Mouse (Mus musculus): Measurements from ENCODE around the gene Chit1. TPM values are rescaled to one million over a fixed set of nuclear protein-coding genes. Genes with fewer than 3 reads are reported as not detected.
A peak's percentile ranks its signal among the peaks of the same experiment; 100 is the strongest.

Chit1 gene
- polyA plus RNA-seq, 1 experiment from 2014 or later: not detected

GRCm38 (mm10) chr1:134080881-134081450 lies 30.1 kb upstream of the Chit1 start:
- Histone ChIP-seq H3K4me3 (replicated peaks) (no peak overlapping the region), H3K4me1 (replicated peaks) (peaks cover 37% of the 10 kb centered on the region), H3K4me2 (replicated peaks) (no peak overlapping the region), H3K9ac (no peak overlapping the region), H3K9me3 (no peaks in the 10 kb centered on the region), H3K27ac (no peak overlapping the region), H3K36me3 (no peaks in the 10 kb centered on the region), H3K27me3 (replicated peaks) (no peaks in the 10 kb centered on the region)
- WGBS: 78% methylated on average over 5 of the region's 5 CpGs
- no peak for ATAC-seq

DNA sequence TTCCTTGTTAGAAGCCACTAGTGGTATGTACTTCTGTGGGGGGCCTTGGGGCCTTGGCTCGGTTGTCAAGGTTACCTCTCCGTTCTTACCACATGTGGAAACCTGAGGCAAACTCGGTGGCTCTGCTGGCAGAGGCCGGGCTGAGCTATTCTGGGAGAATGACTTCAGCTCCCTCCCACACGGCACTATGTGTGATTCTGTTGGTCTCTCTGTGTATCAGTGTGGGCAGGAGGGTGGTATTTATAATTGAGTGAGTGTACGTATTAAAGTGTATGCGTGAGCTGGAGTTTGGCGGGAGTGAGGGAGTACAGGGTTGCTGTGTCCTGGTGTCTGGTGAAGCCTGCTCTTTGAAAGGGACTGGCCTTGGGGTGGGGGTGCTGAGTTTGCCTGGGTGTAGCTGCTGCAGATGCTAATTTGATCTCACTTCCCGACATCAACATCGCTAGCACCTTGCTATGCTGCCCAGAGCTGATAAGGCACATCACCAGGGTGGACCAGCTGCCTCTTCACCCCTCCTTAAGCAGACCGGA lies 28.0 kb upstream of the Chit1 start:
- Histone ChIP-seq H3K4me3 (replicated peaks) (no peak overlapping the region), H3K27me3 (replicated peaks) (no peaks in the 10 kb centered on the region), H3K36me3 (no peaks in the 10 kb centered on the region), H3K27ac (no peak overlapping the region), H3K9me3 (no peaks in the 10 kb centered on the region), H3K4me2 (replicated peaks) (no peak overlapping the region), H3K4me1 (replicated peaks) (peaks cover 34% of the 10 kb centered on the region), H3K9ac (no peak overlapping the region)
- no peak for ATAC-seq
- WGBS: 58% methylated on average over 11 of the region's 11 CpGs

GRCm38 (mm10) chr1:134083676-134084075 lies 27.4 kb upstream of the Chit1 start:
- H3K9me3 ChIP-seq: no peaks in the 10 kb centered on the region
- H3K4me2 ChIP-seq (replicated peaks): no peak overlapping the region
- H3K9ac ChIP-seq: no peak overlapping the region
- H3K36me3 ChIP-seq: no peaks in the 10 kb centered on the region
- WGBS: 80% methylated on average over 8 of the region's 8 CpGs
- ATAC-seq: no peak
- H3K27ac ChIP-seq: no peak overlapping the region
- no peak overlapping the region for H3K4me3 ChIP-seq (replicated peaks)
- no peaks in the 10 kb centered on the region for H3K27me3 ChIP-seq (replicated peaks)
- H3K4me1 ChIP-seq (replicated peaks): peaks cover 31% of the 10 kb centered on the region

DNA sequence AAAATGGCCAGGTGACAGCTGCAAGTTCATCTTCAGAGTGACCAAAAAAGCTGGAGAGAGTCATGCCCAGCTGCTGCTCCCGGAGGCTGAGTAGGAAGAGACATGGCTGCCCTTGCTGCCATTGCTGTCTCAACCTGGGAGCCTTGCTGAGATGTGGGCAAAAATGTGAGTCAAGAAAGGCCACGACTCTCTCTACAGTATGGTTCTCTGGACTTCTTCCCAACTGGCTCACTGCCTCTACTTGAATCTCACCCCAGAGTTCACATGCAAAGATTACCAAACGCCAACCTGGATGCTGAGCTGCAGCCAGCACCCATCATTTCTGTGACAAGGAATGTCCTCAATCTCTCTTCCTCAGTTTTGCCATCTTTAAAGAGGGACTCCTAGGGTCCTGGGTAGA lies 26.9 kb upstream of the Chit1 start:
- H3K27me3 ChIP-seq (replicated peaks): no peaks in the 10 kb centered on the region
- H3K4me3 ChIP-seq (replicated peaks): no peak overlapping the region
- H3K9me3 ChIP-seq: no peaks in the 10 kb centered on the region
- H3K27ac ChIP-seq: no peak overlapping the region
- peaks cover 31% of the 10 kb centered on the region for H3K4me1 ChIP-seq (replicated peaks)
- no peaks in the 10 kb centered on the region for H3K36me3 ChIP-seq
- ATAC-seq: no peak
- WGBS: 83% methylated on average over 3 of the region's 3 CpGs
- H3K4me2 ChIP-seq (replicated peaks): no peak overlapping the region
- no peak overlapping the region for H3K9ac ChIP-seq

GRCm38 (mm10) chr1:134086017-134086416 lies 25.0 kb upstream of the Chit1 start:
- no peak overlapping the region for H3K27ac ChIP-seq
- H3K4me1 ChIP-seq (replicated peaks): peaks cover 21% of the 10 kb centered on the region
- no peak for ATAC-seq
- WGBS: 34% methylated on average over 3 of the region's 3 CpGs
- H3K9ac ChIP-seq: no peak overlapping the region
- H3K4me3 ChIP-seq (replicated peaks): no peak overlapping the region
- H3K4me2 ChIP-seq (replicated peaks): no peak overlapping the region
- no peaks in the 10 kb centered on the region for H3K9me3 ChIP-seq
- H3K36me3 ChIP-seq: no peaks in the 10 kb centered on the region
- no peaks in the 10 kb centered on the region for H3K27me3 ChIP-seq (replicated peaks)

GRCm38 (mm10) chr1:134086811-134087398 lies 24.1 kb upstream of the Chit1 start:
- Histone ChIP-seq H3K4me1 (replicated peaks) (peaks cover 22% of the 10 kb centered on the region), H3K4me2 (replicated peaks) (peak overlapping the region; percentile 32), H3K9ac (peak overlapping the region; percentile 15), H3K27me3 (replicated peaks) (no peaks in the 10 kb centered on the region), H3K4me3 (replicated peaks) (peak overlapping the region; percentile 12), H3K9me3 (no peaks in the 10 kb centered on the region), H3K36me3 (no peaks in the 10 kb centered on the region), H3K27ac (peak overlapping the region; percentile 65)
- ATAC-seq: peak; percentile 73
- 45% methylated on average over 16 of the region's 16 CpGs for WGBS

- Histone ChIP-seq H3K27me3 (replicated peaks) (no peaks in the 10 kb centered on the region), H3K4me2 (replicated peaks) (no peak overlapping the region), H3K27ac (no peak overlapping the region), H3K4me1 (replicated peaks) (peaks cover 33% of the 10 kb centered on the region), H3K9me3 (no peaks in the 10 kb centered on the region), H3K36me3 (no peaks in the 10 kb centered on the region), H3K9ac (no peak overlapping the region), H3K4me3 (replicated peaks) (no peak overlapping the region)
- 90% methylated on average over 7 of the region's 7 CpGs for WGBS
- ATAC-seq: no peak
Observed at GRCm38 (mm10) chr1:134089074-134089473, 22.0 kb upstream of the Chit1 start.

GRCm38 (mm10) chr1:134091851-134092250 lies 19.2 kb upstream of the Chit1 start:
- ATAC-seq: no peak
- Histone ChIP-seq H3K4me1 (replicated peaks) (peaks cover 47% of the 10 kb centered on the region), H3K9ac (no peak overlapping the region), H3K9me3 (no peaks in the 10 kb centered on the region), H3K4me3 (replicated peaks) (no peak overlapping the region), H3K27ac (peak overlapping the region; percentile 90; the same call in 1 of the 2 replicates), H3K4me2 (replicated peaks) (no peak overlapping the region), H3K27me3 (replicated peaks) (no peaks in the 10 kb centered on the region), H3K36me3 (no peaks in the 10 kb centered on the region)
- WGBS: 60% methylated on average over 3 of the region's 3 CpGs

GRCm38 (mm10) chr1:134092368-134092767 lies 18.7 kb upstream of the Chit1 start:
- peak overlapping the region; percentile 90 for H3K27ac ChIP-seq
- peak overlapping the region; percentile 44 for H3K4me3 ChIP-seq (replicated peaks)
- H3K27me3 ChIP-seq (replicated peaks): no peaks in the 10 kb centered on the region
- WGBS: 22% methylated on average over 6 of the region's 6 CpGs
- H3K4me1 ChIP-seq (replicated peaks): peaks cover 45% of the 10 kb centered on the region
- no peaks in the 10 kb centered on the region for H3K36me3 ChIP-seq
- peak overlapping the region; percentile 88 for H3K4me2 ChIP-seq (replicated peaks)
- no peaks in the 10 kb centered on the region for H3K9me3 ChIP-seq
- ATAC-seq: no peak; the same call in 1 of the 2 replicates
- H3K9ac ChIP-seq: peak overlapping the region; percentile 61; the same call in 1 of the 2 replicates

DNA sequence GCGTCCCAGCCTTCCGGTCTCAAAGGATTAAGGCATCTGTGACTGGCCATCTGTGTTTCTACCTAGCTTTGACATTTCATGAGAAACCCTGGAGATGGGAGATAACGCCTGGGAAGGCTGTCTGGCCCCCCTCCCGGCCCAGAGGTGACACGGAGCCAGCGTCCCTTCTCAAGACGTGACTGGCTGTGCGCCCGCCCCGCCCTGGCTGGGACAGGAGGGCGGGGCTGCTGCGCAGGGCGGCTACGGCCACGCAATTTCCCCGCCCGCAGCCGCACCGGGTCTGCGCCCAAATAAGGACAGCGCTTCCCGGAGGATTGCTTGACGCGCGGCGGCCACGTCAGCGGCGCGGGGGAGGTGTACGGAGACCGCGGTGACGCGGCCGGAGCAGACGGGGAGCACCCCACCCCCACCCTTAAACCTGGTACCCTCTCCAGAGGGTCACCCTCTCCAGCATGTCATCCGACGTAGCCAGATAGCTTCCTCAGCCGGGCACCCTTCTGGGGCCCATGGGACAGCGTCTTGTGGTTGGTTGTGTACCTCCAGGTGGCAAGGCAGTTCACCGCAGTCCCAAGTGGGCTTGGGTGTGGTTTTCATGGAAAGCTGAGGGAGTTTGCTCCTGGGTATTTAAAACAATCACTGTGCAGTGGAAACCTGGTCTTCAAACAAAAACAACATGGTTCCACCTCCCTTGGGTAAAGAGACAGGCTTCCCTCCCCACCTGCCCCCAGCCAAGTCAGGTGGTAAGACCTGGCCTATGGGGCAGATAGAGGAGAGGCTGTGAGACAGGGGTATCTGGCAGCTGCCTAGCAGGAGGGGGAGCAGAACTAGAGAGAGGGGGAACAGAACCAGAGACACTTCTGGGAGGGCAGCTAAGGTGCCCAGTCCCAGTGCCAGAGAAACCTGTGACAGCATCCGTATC lies 17.9 kb upstream of the Chit1 start:
- H3K27me3 ChIP-seq (replicated peaks): no peaks in the 10 kb centered on the region
- peak overlapping the region; percentile 61 for H3K9ac ChIP-seq
- H3K36me3 ChIP-seq: no peaks in the 10 kb centered on the region
- H3K4me1 ChIP-seq (replicated peaks): peaks cover 51% of the 10 kb centered on the region
- 2% methylated on average over 43 of the region's 43 CpGs for WGBS
- H3K4me2 ChIP-seq (replicated peaks): peak overlapping the region; percentile 88
- peak overlapping the region; percentile 90 for H3K27ac ChIP-seq
- H3K9me3 ChIP-seq: no peaks in the 10 kb centered on the region
- ATAC-seq: peak; percentile 96
- H3K4me3 ChIP-seq (replicated peaks): peak overlapping the region; percentile 44

GRCm38 (mm10) chr1:134093771-134094526 lies 17.1 kb upstream of the Chit1 start:
- Histone ChIP-seq H3K4me1 (replicated peaks) (peaks cover 59% of the 10 kb centered on the region), H3K9me3 (no peaks in the 10 kb centered on the region), H3K36me3 (no peaks in the 10 kb centered on the region), H3K4me2 (replicated peaks) (peak overlapping the region; percentile 88), H3K4me3 (replicated peaks) (peak overlapping the region; percentile 44; the same call in 1 of the 2 replicates), H3K27me3 (replicated peaks) (no peaks in the 10 kb centered on the region), H3K9ac (no peak overlapping the region), H3K27ac (peak overlapping the region; percentile 90)
- no peak for ATAC-seq
- 69% methylated on average over 13 of the region's 13 CpGs for WGBS

Data from intestine, embryonic 15.5 days (tissue).